Mouse (Mus musculus) heart, postnatal 0 days (tissue): Measurements from ENCODE around the gene Slc25a12.

Experiments used
- CTCF ChIP-seq: IDR thresholded peaks from 2 replicates; pipeline ENCODE4 v1.5.1; 2016; ENCODE audit warnings: antibody characterized with exemption, control low read depth, low read depth
- EP300 ChIP-seq: IDR thresholded peaks from 2 replicates; pipeline ENCODE4 v1.6.1; 2016; ENCODE audit warnings: antibody characterized with exemption, low read depth

GRCm38 (mm10) chr2:71367125-71367880, at the start of gene Slc25a12:
- TF ChIP-seq CTCF (no peak), EP300 (no peak)
